Mouse (Mus musculus) embryonic facial prominence, embryonic 11.5 days (tissue): ENCODE measurements at regions not wholly inside any gene's neighbourhood (a gene's known extent, or its start where the extent isn't known, plus 50 kb on each side); places are given as distances from the start of the nearest gene placed in this dataset.
A peak's percentile ranks its signal among the peaks of the same experiment; 100 is the strongest.

Experiments
- ATAC-seq: fragments of 200-750 bp; cut with Nextera tagmentation; replicated peaks from 2 replicates; pipeline ENCODE4 v1.8.0; 2017; ENCODE audit warnings: low read depth; ENCODE audit not compliant: insufficient number of reproducible peaks, low FRiP score, low TSS enrichment
- DNase-seq: peaks from one replicate; pipeline ENCODE4 v3.0.0-alpha.2; 2015; ENCODE audit warnings: low spot score
- H3K27ac ChIP-seq: fragments of 300-500 bp; sonication (generic); replicated peaks from 2 replicates; pipeline ENCODE4 v1.5.1; 2014; ENCODE audit warnings: mild to moderate bottlenecking, low read depth, low read length, control low read depth
- H3K27me3 ChIP-seq: fragments of 300-500 bp; sonication (generic); 2 replicates; pipeline ENCODE4 v1.6.1; 2014; ENCODE audit warnings: mild to moderate bottlenecking, low read length, moderate library complexity, mixed read lengths; ENCODE audit not compliant: control insufficient read depth, insufficient read depth
- H3K36me3 ChIP-seq: fragments of 300-500 bp; sonication (generic); replicated peaks from 2 replicates; pipeline ENCODE4 v1.6.1; 2014; ENCODE audit warnings: low read depth, mild to moderate bottlenecking, low read length, moderate library complexity, mixed read lengths; ENCODE audit not compliant: control insufficient read depth, insufficient read depth
- H3K4me1 ChIP-seq: fragments of 300-500 bp; sonication (generic); 2 replicates; pipeline ENCODE4 v1.6.1; 2014; ENCODE audit warnings: low read length, mixed read lengths; ENCODE audit not compliant: control insufficient read depth, insufficient read depth
- H3K4me2 ChIP-seq: fragments of 300-500 bp; sonication (generic); 2 replicates; pipeline ENCODE4 v1.6.1; 2014; ENCODE audit warnings: low read depth, mild to moderate bottlenecking, control low read depth, low read length, moderate library complexity
- H3K4me3 ChIP-seq: fragments of 300-500 bp; sonication (generic); 2 replicates; pipeline ENCODE4 v1.5.1; 2014; ENCODE audit warnings: low read depth, low read length, control low read depth
- H3K9ac ChIP-seq: fragments of 300-500 bp; sonication (generic); replicated peaks from 2 replicates; pipeline ENCODE4 v1.6.1; 2014; ENCODE audit warnings: mild to moderate bottlenecking, control low read depth, low read length
- H3K9me3 ChIP-seq: fragments of 300-500 bp; sonication (generic); replicated peaks from 2 replicates; pipeline ENCODE4 v1.6.1; 2016; ENCODE audit warnings: mild to moderate bottlenecking, low read length, inconsistent platforms, mixed read lengths; ENCODE audit not compliant: control insufficient read depth
- WGBS: fragments of 180-500 bp; shearing (Covaris S2); extraction: QIAGEN DNeasy Blood & Tissue Kit; methylation state at CpG from one replicate; pipeline ENCODE4 v1.1.7; 2014; 5-methylcytosine and 5-hydroxymethylcytosine counted together

GRCm38 (mm10) chr16:7788209-7788608, 636.7 kb downstream of the Tmem114 start:
- DNase-seq (no peak), ATAC-seq (no peak)
- no peak overlapping the region for H3K4me3 ChIP-seq
- H3K9ac ChIP-seq = no peak overlapping the region
- H3K4me1 ChIP-seq = no peaks in the 10 kb centered on the region
- H3K27ac ChIP-seq = no peak overlapping the region
- H3K36me3 ChIP-seq = no peaks in the 10 kb centered on the region
- no peaks in the 10 kb centered on the region for H3K9me3 ChIP-seq
- no peaks in the 10 kb centered on the region for H3K27me3 ChIP-seq
- no peak overlapping the region for H3K4me2 ChIP-seq
- 79% methylated on average over 2 of the region's 2 CpGs for WGBS

DNA sequence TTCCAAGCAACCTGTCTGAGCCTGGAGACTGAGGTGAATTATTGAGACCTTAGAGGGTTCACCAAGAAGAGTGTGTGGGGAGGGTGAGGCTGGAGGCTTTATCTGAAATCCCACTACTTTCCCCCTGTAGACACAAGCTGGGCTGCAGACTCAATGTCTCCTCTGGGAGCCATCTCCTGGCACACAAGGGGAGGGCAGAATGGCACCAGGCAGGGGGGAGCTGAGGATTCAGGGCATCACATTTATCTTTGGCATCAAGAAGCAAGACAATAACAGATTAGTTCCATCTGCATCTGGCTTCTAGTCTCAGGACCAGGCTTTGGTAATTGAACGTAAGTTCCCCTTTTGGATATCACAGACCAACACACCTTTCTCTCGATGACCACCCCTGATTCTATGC, 643.4 kb downstream of the Tmem114 start:
- no peaks in the 10 kb centered on the region for H3K36me3 ChIP-seq
- H3K9me3 ChIP-seq = no peaks in the 10 kb centered on the region
- no peaks in the 10 kb centered on the region for H3K4me1 ChIP-seq
- DNase-seq = no peak
- no peak overlapping the region for H3K27ac ChIP-seq
- H3K9ac ChIP-seq = no peak overlapping the region
- no peak overlapping the region for H3K4me3 ChIP-seq
- 84% methylated on average over 2 of the region's 2 CpGs for WGBS
- no peak for ATAC-seq
- no peak overlapping the region for H3K4me2 ChIP-seq
- no peaks in the 10 kb centered on the region for H3K27me3 ChIP-seq

- WGBS = 87% methylated on average over 3 of the region's 3 CpGs
- ATAC-seq = no peak
- Histone ChIP-seq H3K4me2 (no peak overlapping the region), H3K9me3 (no peaks in the 10 kb centered on the region), H3K9ac (no peak overlapping the region), H3K36me3 (no peaks in the 10 kb centered on the region), H3K27ac (no peak overlapping the region), H3K27me3 (no peaks in the 10 kb centered on the region), H3K4me1 (no peaks in the 10 kb centered on the region), H3K4me3 (no peak overlapping the region)
- no peak for DNase-seq
These were observed 649.3 kb downstream of the Tmem114 start for GRCm38 (mm10) chr16:7775635-7776034.

- Histone ChIP-seq H3K27ac (no peak overlapping the region), H3K4me3 (no peak overlapping the region), H3K27me3 (no peaks in the 10 kb centered on the region), H3K9me3 (no peaks in the 10 kb centered on the region), H3K9ac (no peak overlapping the region), H3K36me3 (no peaks in the 10 kb centered on the region), H3K4me1 (no peaks in the 10 kb centered on the region), H3K4me2 (no peak overlapping the region)
- ATAC-seq (no peak), DNase-seq (no peak)
- 50% methylated on average over 1 of the region's 1 CpGs for WGBS
These were observed 656.5 kb downstream of the Tmem114 start for GRCm38 (mm10) chr16:7768433-7768832.

DNA sequence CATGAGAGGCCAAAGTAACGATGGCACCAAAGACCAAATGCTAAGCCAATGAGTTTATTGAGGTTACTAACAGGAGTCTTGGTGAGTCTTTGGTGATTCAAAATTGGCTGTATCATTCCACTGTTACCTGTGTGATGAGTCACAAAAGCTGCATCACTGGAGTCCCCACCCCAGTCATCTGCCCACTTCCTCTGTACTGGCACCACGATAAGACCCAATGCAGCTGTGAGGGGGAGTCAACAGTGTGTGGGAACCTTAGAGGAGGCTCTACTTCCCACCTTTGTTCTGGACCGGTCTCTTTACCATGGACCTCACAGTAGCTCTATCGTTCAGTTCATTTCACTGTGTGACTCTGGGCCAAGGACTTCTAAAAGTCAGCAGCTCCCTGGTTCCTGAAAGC, 657.2 kb downstream of the Tmem114 start:
- Histone ChIP-seq H3K9ac (no peak overlapping the region), H3K4me2 (no peak overlapping the region), H3K4me1 (no peaks in the 10 kb centered on the region), H3K4me3 (no peak overlapping the region), H3K36me3 (no peaks in the 10 kb centered on the region), H3K9me3 (no peaks in the 10 kb centered on the region), H3K27me3 (no peaks in the 10 kb centered on the region), H3K27ac (no peak overlapping the region)
- ATAC-seq (no peak), DNase-seq (no peak)
- WGBS = 85% methylated on average over 4 of the region's 4 CpGs

- DNase-seq = peak; percentile 17
- 0 out of 2 replicates have a peak, but pooled peaks have one; percentile 56 for ATAC-seq
These were observed 660.6 kb downstream of the Tmem114 start for GRCm38 (mm10) chr16:7764383-7764782.

DNA sequence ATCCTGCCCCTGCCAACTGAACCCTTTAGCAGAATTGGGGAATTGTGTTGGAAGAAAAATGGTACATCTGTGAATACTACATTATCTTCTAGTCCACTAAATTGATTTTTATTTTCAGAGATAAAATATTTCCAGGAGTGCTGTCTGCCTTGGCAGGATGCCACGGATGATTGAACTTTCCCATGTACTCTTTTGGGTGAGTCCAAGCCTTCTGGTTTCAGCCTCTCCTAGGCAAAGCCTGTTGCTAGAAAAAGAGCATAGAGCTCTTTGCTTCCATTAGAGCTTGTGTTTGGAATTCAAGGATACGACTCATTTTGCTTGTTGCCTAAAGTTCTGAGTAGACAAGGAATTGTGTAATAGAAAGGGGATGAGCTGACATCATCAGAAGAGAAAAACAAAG, 696.8 kb downstream of the Tmem114 start:
- ATAC-seq = no peak
- Histone ChIP-seq H3K9me3 (no peaks in the 10 kb centered on the region), H3K9ac (no peak overlapping the region), H3K36me3 (no peaks in the 10 kb centered on the region), H3K27ac (no peak overlapping the region), H3K4me1 (no peaks in the 10 kb centered on the region), H3K27me3 (no peaks in the 10 kb centered on the region), H3K4me3 (no peak overlapping the region), H3K4me2 (no peak overlapping the region)
- WGBS = 85% methylated on average over 2 of the region's 2 CpGs
- no peak for DNase-seq

More at GRCm38 (mm10) chr16:7764383-7764782, 660.6 kb downstream of the Tmem114 start:
- Histone ChIP-seq H3K27ac (no peak overlapping the region), H3K4me2 (no peak overlapping the region), H3K36me3 (no peaks in the 10 kb centered on the region), H3K4me1 (no peaks in the 10 kb centered on the region), H3K4me3 (no peak overlapping the region), H3K9me3 (no peaks in the 10 kb centered on the region), H3K9ac (no peak overlapping the region), H3K27me3 (no peaks in the 10 kb centered on the region)
- 8% methylated on average over 6 of the region's 6 CpGs for WGBS

GRCm38 (mm10) chr16:7725225-7725624, 699.7 kb downstream of the Tmem114 start:
- ATAC-seq = no peak
- Histone ChIP-seq H3K9me3 (no peaks in the 10 kb centered on the region), H3K4me1 (no peaks in the 10 kb centered on the region), H3K27me3 (no peaks in the 10 kb centered on the region), H3K27ac (no peak overlapping the region), H3K36me3 (no peaks in the 10 kb centered on the region), H3K4me3 (no peak overlapping the region), H3K4me2 (no peak overlapping the region), H3K9ac (no peak overlapping the region)
- DNase-seq = peak; percentile 15
- WGBS = 58% methylated on average over 1 of the region's 1 CpGs
